Mouse (Mus musculus): ENCODE results near the gene Tsc22d4.

GRCm38 (mm10) chr5:137772755-137773154, 27.2 kb downstream of the Tsc22d4 start:
- no peak for TF ChIP-seq CTCF (IDR thresholded peaks at IDR 0.05; ENCODE audit: control insufficient read depth, insufficient read depth, insufficient read length)
- TF ChIP-seq MAX (IDR thresholded peaks at IDR 0.05), result no peak
- no peak for TF ChIP-seq USF1 (IDR thresholded peaks at IDR 0.05; ENCODE audit: low read depth)
- no peak for TF ChIP-seq MYOG (IDR thresholded peaks at IDR 0.05; ENCODE audit: control insufficient read depth, extremely low read depth, insufficient read length)
- no peak for TF ChIP-seq MYOD1 (IDR thresholded peaks at IDR 0.05; ENCODE audit: control insufficient read depth, insufficient read length, low read depth)
- TF ChIP-seq CEBPB (IDR thresholded peaks at IDR 0.05; ENCODE audit: low read depth), result no peak
- no peak for TF ChIP-seq FOSL1 (IDR thresholded peaks at IDR 0.05; ENCODE audit: insufficient read depth, low read length, poor library complexity, severe bottlenecking)

All from C2C12 (cell line).